Mouse (Mus musculus): ENCODE measurements around the gene Klk13.
A peak's percentile ranks its signal among the peaks of the same experiment; 100 is the strongest.
"Not testable (repeated sequence)": the region's sequence is repeated elsewhere in the genome, so short reads cannot be mapped to it uniquely, and the experiment has no call there.

The Klk13 gene

DNA sequence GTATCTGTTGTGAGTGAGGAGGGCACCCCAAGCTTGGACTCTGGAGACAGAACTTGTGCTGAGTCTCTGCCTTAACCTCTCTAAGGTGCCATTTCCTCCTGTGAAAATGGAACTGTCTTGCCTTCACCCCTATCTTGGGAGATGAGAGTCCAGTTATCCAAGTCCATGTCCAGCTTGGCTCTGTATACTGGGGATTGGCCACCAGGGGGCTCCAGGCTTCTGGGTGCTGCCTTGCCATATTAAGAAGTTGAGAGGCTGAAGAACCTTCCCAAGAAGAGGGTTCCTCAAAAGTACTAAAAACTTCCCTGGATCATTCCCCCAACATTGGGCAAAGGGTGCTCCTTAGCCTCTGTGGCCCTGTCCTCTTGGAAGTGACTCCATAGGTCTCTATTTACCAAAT, 33.9 kb upstream of the Klk13 start:
- Histone ChIP-seq H3K36me3 (ENCODE audit: insufficient read depth, low read length) (peaks cover 9% of the 10 kb centered on the region), H3K27me3 (ENCODE audit: insufficient read depth, low read length) (peaks cover 15% of the 10 kb centered on the region), H3K9me3 (ENCODE audit: low read length) (peaks cover 15% of the 10 kb centered on the region), H3K4me3 (replicated peaks; ENCODE audit: low read length) (no peak overlapping the region), H3K4me1 (replicated peaks; ENCODE audit: low read depth, low read length) (peaks cover 29% of the 10 kb centered on the region)
- TF ChIP-seq NANOG (IDR thresholded peaks at IDR 0.05; ENCODE audit: borderline replicate concordance, low read length) = no peak
- peak; percentile 74 for TF ChIP-seq CTCF (conservative IDR thresholded peaks at IDR 0.05; ENCODE audit: low read length)

DNA sequence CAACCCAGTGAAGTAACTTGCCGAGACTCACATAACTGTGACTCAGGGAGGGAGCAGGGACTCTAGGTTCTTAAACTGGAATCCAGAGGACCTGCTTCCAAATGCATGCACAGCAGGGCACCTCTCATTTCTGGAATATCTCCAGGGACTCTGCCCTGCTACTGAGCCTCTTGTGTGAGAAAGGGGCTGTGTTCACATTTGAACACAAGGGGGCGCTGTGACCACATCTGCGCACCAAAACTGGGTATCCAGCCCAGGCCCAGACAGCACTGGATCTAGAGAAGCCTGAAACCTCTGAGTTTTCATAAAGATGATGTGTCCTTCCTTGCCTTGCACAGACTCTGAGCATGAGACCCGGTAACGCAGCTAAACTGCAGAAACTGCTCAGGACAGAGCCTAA, 31.4 kb upstream of the Klk13 start:
- H3K4me1 ChIP-seq (replicated peaks; ENCODE audit: low read depth, low read length) = peaks cover 30% of the 10 kb centered on the region
- H3K36me3 ChIP-seq (ENCODE audit: insufficient read depth, low read length) = peaks cover 9% of the 10 kb centered on the region
- peaks cover 15% of the 10 kb centered on the region for H3K9me3 ChIP-seq (ENCODE audit: low read length)
- no peaks in the 10 kb centered on the region for H3K27me3 ChIP-seq (ENCODE audit: insufficient read depth, low read length)
- TF ChIP-seq POU5F1 (IDR thresholded peaks at IDR 0.05; ENCODE audit: borderline replicate concordance, low read length) (no peak), NANOG (IDR thresholded peaks at IDR 0.05; ENCODE audit: borderline replicate concordance, low read length) (no peak), CTCF (conservative IDR thresholded peaks at IDR 0.05; ENCODE audit: low read length) (peak; percentile 38)
- H3K4me3 ChIP-seq (replicated peaks; ENCODE audit: low read length) = no peak overlapping the region

DNA sequence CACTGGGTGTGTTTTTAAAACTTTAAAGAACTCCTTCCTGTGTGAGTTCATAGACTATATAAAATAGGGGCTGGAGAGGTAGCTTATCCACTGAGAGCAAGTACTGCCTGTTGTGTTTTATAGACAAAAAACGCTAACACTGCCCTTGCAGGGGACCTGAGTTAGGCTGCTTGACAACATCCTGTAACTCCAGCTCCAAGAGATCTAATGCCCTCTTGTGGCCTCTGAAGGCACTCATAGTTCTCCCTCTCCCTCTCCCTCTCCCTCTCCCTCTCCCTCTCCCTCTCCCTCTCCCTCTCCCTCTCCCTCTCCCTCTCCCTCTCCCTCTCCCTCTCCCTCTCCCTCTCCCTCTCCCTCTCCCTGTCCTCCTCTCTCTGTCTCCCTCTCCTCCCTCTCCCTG, 29.9 kb upstream of the Klk13 start:
- not testable (repeated sequence) for H3K4me3 ChIP-seq (replicated peaks; ENCODE audit: low read length); H3K27me3 ChIP-seq (ENCODE audit: insufficient read depth, low read length); H3K36me3 ChIP-seq (ENCODE audit: insufficient read depth, low read length)
- peaks cover 15% of the 10 kb centered on the region for H3K9me3 ChIP-seq (ENCODE audit: low read length)
- peaks cover 14% of the 10 kb centered on the region for H3K4me1 ChIP-seq (replicated peaks; ENCODE audit: low read depth, low read length)

DNA sequence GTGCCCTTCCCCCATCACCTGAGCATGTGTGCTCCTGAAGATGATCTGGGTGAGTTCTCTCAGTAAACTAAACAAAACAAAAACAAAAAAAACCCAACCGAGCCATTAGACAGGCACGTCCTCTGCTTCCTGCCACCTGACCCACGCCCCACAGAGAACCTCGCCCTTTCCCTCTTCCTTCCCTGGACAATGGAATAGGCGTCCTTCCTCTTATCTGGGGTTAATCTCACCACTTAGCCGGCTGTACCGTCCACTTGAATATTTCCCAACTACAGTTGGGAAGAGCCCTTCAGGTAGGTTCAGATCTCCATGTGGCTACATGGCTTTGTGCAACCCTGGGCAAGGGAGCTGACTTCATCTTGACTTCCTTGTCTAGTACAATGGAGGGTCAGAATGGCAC, 27.3 kb upstream of the Klk13 start:
- Histone ChIP-seq H3K4me1 (replicated peaks; ENCODE audit: low read depth, low read length) (peaks cover 13% of the 10 kb centered on the region), H3K36me3 (ENCODE audit: insufficient read depth, low read length) (no peaks in the 10 kb centered on the region), H3K27me3 (ENCODE audit: insufficient read depth, low read length) (no peaks in the 10 kb centered on the region), H3K9me3 (ENCODE audit: low read length) (peaks cover 15% of the 10 kb centered on the region), H3K4me3 (replicated peaks; ENCODE audit: low read length) (no peak overlapping the region; the same call in 1 of the 2 replicates)
- no peak for TF ChIP-seq NANOG (IDR thresholded peaks at IDR 0.05; ENCODE audit: borderline replicate concordance, low read length)
- TF ChIP-seq CTCF (conservative IDR thresholded peaks at IDR 0.05; ENCODE audit: low read length) = no peak
- no peak for TF ChIP-seq POU5F1 (IDR thresholded peaks at IDR 0.05; ENCODE audit: borderline replicate concordance, low read length)

DNA sequence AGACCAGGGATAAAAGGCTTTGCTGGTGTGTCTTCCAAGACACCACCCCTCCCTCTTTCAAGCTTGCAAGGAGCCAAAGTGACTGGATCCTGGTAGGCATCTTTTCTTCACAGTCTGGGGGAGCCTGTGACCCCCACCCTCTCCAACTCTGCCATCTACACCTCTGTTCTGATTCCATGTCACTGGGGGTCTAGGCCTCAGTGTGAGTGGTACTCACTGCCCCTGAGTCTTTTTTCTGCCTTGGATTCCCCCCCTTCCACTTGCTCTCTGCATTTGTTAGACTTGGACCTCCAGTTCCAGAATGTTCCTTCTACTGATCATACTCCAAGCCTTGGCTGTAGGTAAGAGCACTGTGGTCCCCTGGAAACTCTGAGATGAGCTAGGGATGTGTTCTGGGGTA, 22.2 kb upstream of the Klk13 start, which contains the start of gene Klk14:
Gene Klk14, plus strand, starts transcription at position 301 of the 400 bp plus-strand sequence.
- no peaks in the 10 kb centered on the region for H3K36me3 ChIP-seq (ENCODE audit: insufficient read depth, low read length)
- H3K27me3 ChIP-seq (ENCODE audit: insufficient read depth, low read length) = 0 out of 2 replicates have a peak, but pooled peaks cover 3% of the 10 kb centered on the region
- H3K4me1 ChIP-seq (replicated peaks; ENCODE audit: low read depth, low read length) = peaks cover 5% of the 10 kb centered on the region
- TF ChIP-seq NANOG (IDR thresholded peaks at IDR 0.05; ENCODE audit: borderline replicate concordance, low read length) (no peak), POU5F1 (IDR thresholded peaks at IDR 0.05; ENCODE audit: borderline replicate concordance, low read length) (no peak), CTCF (conservative IDR thresholded peaks at IDR 0.05; ENCODE audit: low read length) (no peak)
- no peak within 1 kb of the TSS for H3K4me3 ChIP-seq (replicated peaks; ENCODE audit: low read length)
- H3K9me3 ChIP-seq (ENCODE audit: low read length) = no peaks in the 10 kb centered on the region

DNA sequence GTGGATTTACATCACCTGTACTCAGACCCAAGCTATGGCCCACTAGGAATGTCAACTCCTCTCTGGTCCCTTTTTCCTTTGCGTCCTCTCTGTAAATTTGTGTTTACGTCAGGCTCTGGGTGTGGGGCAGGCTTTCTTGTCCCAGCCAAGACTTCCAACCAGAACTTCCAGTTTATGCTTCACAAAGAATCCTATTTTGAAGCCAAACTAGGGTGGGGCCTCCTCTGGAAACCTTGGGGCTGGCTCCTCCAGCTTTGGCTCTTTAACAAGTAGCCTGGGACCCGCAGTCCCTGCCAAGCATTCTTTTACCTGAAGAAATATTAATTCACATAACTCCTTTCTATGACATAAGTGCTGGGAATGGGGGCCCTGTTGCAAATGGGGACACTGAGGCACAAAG, 2.3 kb upstream of the Klk13 start:
- 0 out of 2 replicates have a peak, but pooled peaks cover 3% of the 10 kb centered on the region for H3K27me3 ChIP-seq (ENCODE audit: insufficient read depth, low read length)
- H3K4me1 ChIP-seq (replicated peaks; ENCODE audit: low read depth, low read length) = peaks cover 32% of the 10 kb centered on the region
- H3K4me3 ChIP-seq (replicated peaks; ENCODE audit: low read length) = no peak overlapping the region
- TF ChIP-seq POU5F1 (IDR thresholded peaks at IDR 0.05; ENCODE audit: borderline replicate concordance, low read length) (no peak), CTCF (conservative IDR thresholded peaks at IDR 0.05; ENCODE audit: low read length) (no peak), NANOG (IDR thresholded peaks at IDR 0.05; ENCODE audit: borderline replicate concordance, low read length) (no peak)
- H3K9me3 ChIP-seq (ENCODE audit: low read length) = no peaks in the 10 kb centered on the region
- no peaks in the 10 kb centered on the region for H3K36me3 ChIP-seq (ENCODE audit: insufficient read depth, low read length)

DNA sequence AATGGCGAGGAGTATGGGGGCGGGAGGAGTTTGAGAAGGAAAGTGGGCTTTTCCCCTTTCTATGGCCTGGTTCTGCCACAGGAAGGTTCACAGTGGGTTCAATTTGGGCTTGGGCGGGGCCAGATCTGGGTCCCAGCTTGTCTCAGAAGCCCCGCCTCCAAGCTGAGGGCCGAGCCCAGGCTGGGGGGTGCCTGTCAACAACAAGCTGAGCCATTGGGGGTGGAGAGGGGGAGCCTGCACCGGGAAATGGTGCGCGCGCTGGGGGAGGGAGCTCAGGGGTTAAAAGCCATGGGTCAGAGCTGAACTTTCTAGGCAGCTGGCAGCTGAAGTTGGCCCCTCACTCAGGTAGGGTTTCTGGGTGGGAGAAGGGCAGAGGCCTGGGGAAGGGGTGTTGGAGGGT, 550 bp downstream of the Klk13 start:
- TF ChIP-seq CTCF (conservative IDR thresholded peaks at IDR 0.05; ENCODE audit: low read length) (no peak), POU5F1 (IDR thresholded peaks at IDR 0.05; ENCODE audit: borderline replicate concordance, low read length) (no peak), NANOG (IDR thresholded peaks at IDR 0.05; ENCODE audit: borderline replicate concordance, low read length) (no peak)
- Histone ChIP-seq H3K4me1 (replicated peaks; ENCODE audit: low read depth, low read length) (peaks cover 32% of the 10 kb centered on the region), H3K36me3 (ENCODE audit: insufficient read depth, low read length) (no peaks in the 10 kb centered on the region)

DNA sequence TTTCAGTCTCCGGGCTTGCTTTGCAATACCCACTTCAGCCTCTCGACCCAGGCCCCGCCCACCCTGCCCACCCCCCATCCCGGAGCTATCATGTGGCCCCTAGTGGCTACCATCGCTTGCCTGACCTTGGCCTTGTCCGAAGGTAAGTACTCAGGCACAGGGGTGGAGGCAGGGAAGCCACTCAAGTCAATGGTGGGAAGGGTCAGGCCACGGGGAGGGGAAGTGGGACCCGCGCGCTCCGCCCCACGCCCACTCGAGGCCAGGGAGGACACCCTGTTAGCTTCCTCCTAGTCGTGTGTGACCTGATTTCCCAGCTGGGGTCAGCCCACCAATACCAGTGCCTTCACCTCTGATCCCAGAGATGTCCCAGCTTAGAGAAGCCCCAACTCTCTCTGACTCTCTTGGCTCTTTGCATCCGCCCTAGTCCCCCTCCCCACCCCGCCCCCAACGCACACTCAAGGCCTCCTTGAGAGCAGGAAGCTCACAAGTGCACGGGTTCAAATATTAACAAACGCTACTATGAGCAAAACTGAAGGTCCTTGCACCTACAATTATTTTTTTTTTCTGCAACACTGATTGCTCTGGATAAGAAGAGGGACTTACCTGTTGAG, 1.5 kb downstream of the Klk13 start:
- no peak for TF ChIP-seq CTCF (conservative IDR thresholded peaks at IDR 0.05; ENCODE audit: low read length)
- no peak for TF ChIP-seq POU5F1 (IDR thresholded peaks at IDR 0.05; ENCODE audit: borderline replicate concordance, low read length)
- TF ChIP-seq NANOG (IDR thresholded peaks at IDR 0.05; ENCODE audit: borderline replicate concordance, low read length) = no peak
- Histone ChIP-seq H3K9me3 (ENCODE audit: low read length) (no peaks in the 10 kb centered on the region), H3K4me1 (replicated peaks; ENCODE audit: low read depth, low read length) (peaks cover 32% of the 10 kb centered on the region), H3K4me3 (replicated peaks; ENCODE audit: low read length) (peak overlapping the region; percentile 64), H3K27me3 (ENCODE audit: insufficient read depth, low read length) (0 out of 2 replicates have a peak, but pooled peaks cover 3% of the 10 kb centered on the region), H3K36me3 (ENCODE audit: insufficient read depth, low read length) (no peaks in the 10 kb centered on the region)

More for the DNA sequence above, 550 bp downstream of the Klk13 start:
- Histone ChIP-seq H3K4me3 (replicated peaks; ENCODE audit: low read length) (peak overlapping the region; percentile 64), H3K9me3 (ENCODE audit: low read length) (no peaks in the 10 kb centered on the region), H3K27me3 (ENCODE audit: insufficient read depth, low read length) (0 out of 2 replicates have a peak, but pooled peaks cover 3% of the 10 kb centered on the region)

DNA sequence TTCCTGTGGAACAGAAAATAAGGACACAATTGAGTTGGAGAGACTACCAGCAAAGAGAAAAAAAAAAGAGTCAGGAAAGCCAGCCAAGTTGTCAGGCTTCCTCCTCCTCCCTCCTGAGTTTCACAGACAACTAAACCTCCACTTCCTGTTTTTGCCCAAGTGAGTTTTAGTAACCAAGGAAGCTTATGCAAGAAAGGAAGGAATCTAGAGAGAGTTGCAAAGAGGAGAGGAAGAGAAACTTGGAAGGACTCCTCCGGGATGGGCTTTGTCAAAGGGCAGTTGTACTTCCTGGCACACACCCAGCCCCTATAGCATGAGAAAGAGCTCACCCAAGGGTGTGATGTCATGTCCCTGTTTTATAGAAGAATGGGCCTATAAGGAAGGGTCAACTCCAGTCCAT, 35.4 kb downstream of the Klk13 start:
- TF ChIP-seq CTCF (conservative IDR thresholded peaks at IDR 0.05; ENCODE audit: low read length) (no peak), POU5F1 (IDR thresholded peaks at IDR 0.05; ENCODE audit: borderline replicate concordance, low read length) (no peak), NANOG (IDR thresholded peaks at IDR 0.05; ENCODE audit: borderline replicate concordance, low read length) (no peak)
- Histone ChIP-seq H3K36me3 (ENCODE audit: insufficient read depth, low read length) (no peaks in the 10 kb centered on the region), H3K9me3 (ENCODE audit: low read length) (no peaks in the 10 kb centered on the region), H3K4me1 (replicated peaks; ENCODE audit: low read depth, low read length) (no peaks in the 10 kb centered on the region), H3K27me3 (ENCODE audit: insufficient read depth, low read length) (no peaks in the 10 kb centered on the region), H3K4me3 (replicated peaks; ENCODE audit: low read length) (no peak overlapping the region)

Measured in E14TG2a.4 (cell line).